Mouse (Mus musculus) c-Kit-positive CD71-positive TER-119-positive erythroid progenitor cells, embryonic 14.5 days (primary cell): ENCODE results near the gene Tomm5.
"Not testable (repeated sequence)": the region's sequence is repeated elsewhere in the genome, so short reads cannot be mapped to it uniquely, and the experiment has no call there.

ENCODE experiments used
- DNase-seq: peaks from one replicate; pipeline ENCODE4 v3.0.0-alpha.2; 2013; ENCODE audit warnings: low spot score

The Tomm5 gene

GRCm38 (mm10) chr4:45066036-45066730, 41.7 kb downstream of the Tomm5 start:
- DNase-seq: no peak

- no peak for DNase-seq
Observed at GRCm38 (mm10) chr4:45064577-45064976, 43.3 kb downstream of the Tomm5 start.

GRCm38 (mm10) chr4:45063836-45064235, 44.1 kb downstream of the Tomm5 start:
- DNase-seq: not testable (repeated sequence)

DNA sequence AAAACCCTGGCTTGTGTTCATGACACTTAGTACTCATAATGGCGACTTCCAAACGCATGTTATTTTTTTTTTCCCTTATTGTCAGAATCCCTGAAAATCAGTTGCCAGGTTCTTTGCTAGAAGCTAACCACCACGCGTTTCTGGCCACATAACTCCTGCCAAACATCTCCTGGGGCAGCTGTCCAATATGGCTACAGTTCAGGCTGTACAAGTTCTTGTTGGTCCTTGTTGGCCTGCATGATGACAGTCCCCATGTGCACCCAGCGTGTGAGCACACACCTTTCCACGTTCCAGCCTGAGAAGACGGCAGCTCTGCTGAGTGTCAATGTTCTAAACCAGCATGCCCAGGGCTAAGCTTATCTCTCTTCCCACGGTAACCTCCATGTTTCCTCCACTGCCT, 52.5 kb downstream of the Tomm5 start:
- no peak for DNase-seq
